Mouse (Mus musculus) limb, embryonic 11.5 days (tissue): ENCODE data around the gene Cyba. TPM values are rescaled to one million over a fixed set of nuclear protein-coding genes. Genes with fewer than 3 reads are reported as not detected.

Experiments
- ATAC-seq: fragments of 200-750 bp; cut with Nextera tagmentation; 2 replicates; pipeline ENCODE4 v1.8.0; 2017; ENCODE audit warnings: low read depth; ENCODE audit not compliant: insufficient number of reproducible peaks, low FRiP score, low TSS enrichment
- DNase-seq: peaks from one replicate; pipeline ENCODE4 v3.0.0-alpha.2; 2015; ENCODE audit warnings: low spot score
- H3K27ac ChIP-seq: fragments of 300-500 bp; sonication (generic); replicated peaks from 2 replicates; pipeline ENCODE4 v1.5.1; 2014; ENCODE audit warnings: low read depth, mild to moderate bottlenecking, low read length
- H3K27me3 ChIP-seq: fragments of 300-500 bp; sonication (generic); 2 replicates; pipeline ENCODE4 v1.6.1; 2014; ENCODE audit warnings: mild to moderate bottlenecking, low read length, mixed read lengths; ENCODE audit not compliant: control insufficient read depth, insufficient read depth
- H3K36me3 ChIP-seq: fragments of 300-500 bp; sonication (generic); 2 replicates; pipeline ENCODE4 v1.6.1; 2014; ENCODE audit warnings: mild to moderate bottlenecking, low read length, moderate library complexity, mixed read lengths; ENCODE audit not compliant: control insufficient read depth, insufficient read depth
- H3K4me1 ChIP-seq: fragments of 300-500 bp; sonication (generic); 2 replicates; pipeline ENCODE4 v1.6.1; 2014; ENCODE audit warnings: low read length, mixed read lengths; ENCODE audit not compliant: control insufficient read depth, insufficient read depth
- H3K4me2 ChIP-seq: fragments of 300-500 bp; sonication (generic); 2 replicates; pipeline ENCODE4 v1.6.1; 2014; ENCODE audit warnings: low read depth, mild to moderate bottlenecking, moderate library complexity; ENCODE audit not compliant: severe bottlenecking
- H3K4me3 ChIP-seq: fragments of 300-500 bp; sonication (generic); 2 replicates; pipeline ENCODE4 v1.5.1; 2014; ENCODE audit warnings: low read depth, low read length
- H3K9ac ChIP-seq: fragments of 300-500 bp; sonication (generic); 2 replicates; pipeline ENCODE4 v1.6.1; 2014; ENCODE audit warnings: mild to moderate bottlenecking, low read length
- H3K9me3 ChIP-seq: fragments of 300-500 bp; sonication (generic); 2 replicates; pipeline ENCODE4 v1.6.1; 2016; ENCODE audit warnings: low read length; ENCODE audit not compliant: control insufficient read depth
- WGBS: fragments of 180-500 bp; shearing (Covaris S2); extraction: QIAGEN DNeasy Blood & Tissue Kit; methylation state at CpG from one replicate; pipeline ENCODE4 v1.1.7; 2014; 5-methylcytosine and 5-hydroxymethylcytosine counted together
- polyA plus RNA-seq: library from polyadenylated mRNA; unstranded; fragments of >200 nt; fragmentation: Nextera tagmentation; extraction: Ambion mirVana; gene quantifications from 2 replicates; pipeline ENCODE4 v1.2.1, GENCODE M21; 2014

Gene Cyba
- polyA plus RNA-seq, 1 experiment from 2014 or later: 82.4 TPM

DNA sequence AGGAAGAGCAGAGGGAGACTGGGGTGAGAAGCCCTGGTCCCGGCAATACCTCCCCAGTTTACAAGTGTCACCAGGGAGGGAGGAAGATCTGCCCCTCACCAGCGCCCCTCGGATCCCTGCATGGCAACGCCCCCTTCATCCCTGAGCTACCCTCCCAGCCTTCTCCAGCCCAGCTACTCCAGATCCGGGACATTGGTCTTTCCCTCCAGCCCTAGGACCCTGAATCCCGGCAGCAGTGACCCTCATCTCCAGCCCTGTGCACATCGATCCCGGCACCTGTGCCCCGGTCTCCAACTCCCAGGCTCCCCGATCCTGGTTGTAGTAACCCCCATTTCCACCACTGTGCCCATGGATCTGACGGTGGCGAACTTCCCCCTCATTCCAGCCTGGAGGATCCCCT, 10.1 kb upstream of the Cyba start:
- H3K36me3 ChIP-seq: peaks cover 4% of the 10 kb centered on the region
- 0 out of 2 replicates have a peak, but pooled peaks cover 2% of the 10 kb centered on the region for H3K27me3 ChIP-seq
- WGBS: 0% methylated on average over 12 of the region's 12 CpGs
- DNase-seq (no peak), ATAC-seq (no peak)
- no peaks in the 10 kb centered on the region for H3K9me3 ChIP-seq
- peak overlapping the region; percentile 68 for H3K4me2 ChIP-seq
- H3K4me3 ChIP-seq: peak overlapping the region; percentile 50
- peak overlapping the region; percentile 32 for H3K9ac ChIP-seq
- H3K27ac ChIP-seq: peak overlapping the region; percentile 23; the same call in 1 of the 2 replicates
- H3K4me1 ChIP-seq: peaks cover 5% of the 10 kb centered on the region; the same call in 1 of the 2 replicates

DNA sequence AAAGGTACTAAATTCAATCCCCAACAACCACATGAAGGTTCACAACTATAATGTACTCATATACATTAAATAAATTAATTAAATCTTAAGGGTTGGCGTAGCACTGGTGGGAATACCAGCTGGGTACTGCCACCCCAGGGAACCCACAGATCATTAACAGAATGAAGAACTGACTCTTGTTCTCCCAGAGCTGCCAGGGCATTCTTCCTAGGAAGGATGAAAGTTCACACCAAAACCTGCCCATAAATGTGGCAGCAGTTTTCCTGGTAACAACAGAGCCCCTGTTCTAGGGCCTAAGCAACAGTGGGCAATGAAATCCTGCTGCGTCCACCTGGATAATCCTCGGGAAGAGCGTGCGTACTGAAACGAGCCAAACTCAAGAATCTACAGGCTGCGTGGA, 9.6 kb upstream of the Cyba start:
- Histone ChIP-seq H3K27ac (no peak overlapping the region), H3K4me1 (peaks cover 5% of the 10 kb centered on the region; the same call in 1 of the 2 replicates), H3K9ac (peak overlapping the region; percentile 32), H3K9me3 (no peaks in the 10 kb centered on the region), H3K27me3 (0 out of 2 replicates have a peak, but pooled peaks cover 2% of the 10 kb centered on the region), H3K4me2 (peak overlapping the region; percentile 68), H3K4me3 (peak overlapping the region; percentile 50), H3K36me3 (peaks cover 4% of the 10 kb centered on the region)
- ATAC-seq (no peak), DNase-seq (no peak)
- 20% methylated on average over 7 of the region's 7 CpGs for WGBS

DNA sequence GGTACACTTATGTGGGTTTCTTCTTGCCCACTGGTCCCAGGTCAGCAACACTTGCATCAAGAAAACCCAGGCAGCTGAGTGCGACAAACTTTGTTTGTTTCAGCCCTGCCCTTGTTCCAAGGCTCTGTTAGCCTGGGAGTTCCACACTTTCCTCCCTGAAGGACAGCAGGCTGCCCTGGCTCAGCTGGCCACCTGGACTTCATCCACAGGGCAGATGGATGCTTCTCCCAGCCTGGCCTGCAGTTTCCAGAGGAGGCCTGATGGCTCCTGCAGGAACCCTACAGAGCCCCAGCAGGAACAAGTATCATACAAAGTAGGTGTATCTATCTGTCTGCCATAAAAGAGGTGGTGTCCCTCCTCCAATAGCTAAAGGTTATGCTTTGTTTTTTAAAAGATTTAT, 8.6 kb upstream of the Cyba start:
- no peaks in the 10 kb centered on the region for H3K9me3 ChIP-seq
- 0 out of 2 replicates have a peak, but pooled peaks cover 2% of the 10 kb centered on the region for H3K27me3 ChIP-seq
- no peak overlapping the region for H3K27ac ChIP-seq
- ATAC-seq: no peak
- H3K4me3 ChIP-seq: no peak overlapping the region
- DNase-seq: no peak
- 90% methylated on average over 1 of the region's 1 CpGs for WGBS
- H3K36me3 ChIP-seq: peaks cover 10% of the 10 kb centered on the region
- peaks cover 5% of the 10 kb centered on the region; the same call in 1 of the 2 replicates for H3K4me1 ChIP-seq
- H3K9ac ChIP-seq: no peak overlapping the region
- no peak overlapping the region for H3K4me2 ChIP-seq

DNA sequence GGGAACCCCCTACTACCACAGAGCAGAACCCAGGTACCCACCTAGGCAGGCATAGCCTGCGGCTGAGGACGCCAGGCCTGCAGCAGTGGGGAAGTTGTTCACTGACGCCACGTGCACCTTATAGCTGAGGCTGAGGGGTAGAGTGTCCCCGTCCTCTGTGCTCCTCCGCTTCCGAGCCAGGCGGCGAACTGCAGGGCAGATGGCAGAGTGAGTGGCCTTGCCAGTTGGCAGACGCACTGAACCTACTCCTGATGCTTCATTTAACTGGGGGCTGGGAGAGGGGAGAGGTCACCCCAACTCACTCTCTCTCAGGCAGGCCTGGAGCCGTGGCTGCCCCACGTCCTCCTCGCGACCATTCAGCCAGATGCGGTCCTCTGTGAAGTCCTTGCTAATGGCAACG, 6.6 kb upstream of the Cyba start:
- DNase-seq (no peak), ATAC-seq (no peak)
- Histone ChIP-seq H3K27me3 (no peaks in the 10 kb centered on the region), H3K4me3 (no peak overlapping the region), H3K27ac (no peak overlapping the region), H3K36me3 (peaks cover 15% of the 10 kb centered on the region), H3K4me1 (peaks cover 5% of the 10 kb centered on the region; the same call in 1 of the 2 replicates), H3K9ac (no peak overlapping the region), H3K4me2 (no peak overlapping the region), H3K9me3 (no peaks in the 10 kb centered on the region)
- WGBS: 96% methylated on average over 16 of the region's 16 CpGs

DNA sequence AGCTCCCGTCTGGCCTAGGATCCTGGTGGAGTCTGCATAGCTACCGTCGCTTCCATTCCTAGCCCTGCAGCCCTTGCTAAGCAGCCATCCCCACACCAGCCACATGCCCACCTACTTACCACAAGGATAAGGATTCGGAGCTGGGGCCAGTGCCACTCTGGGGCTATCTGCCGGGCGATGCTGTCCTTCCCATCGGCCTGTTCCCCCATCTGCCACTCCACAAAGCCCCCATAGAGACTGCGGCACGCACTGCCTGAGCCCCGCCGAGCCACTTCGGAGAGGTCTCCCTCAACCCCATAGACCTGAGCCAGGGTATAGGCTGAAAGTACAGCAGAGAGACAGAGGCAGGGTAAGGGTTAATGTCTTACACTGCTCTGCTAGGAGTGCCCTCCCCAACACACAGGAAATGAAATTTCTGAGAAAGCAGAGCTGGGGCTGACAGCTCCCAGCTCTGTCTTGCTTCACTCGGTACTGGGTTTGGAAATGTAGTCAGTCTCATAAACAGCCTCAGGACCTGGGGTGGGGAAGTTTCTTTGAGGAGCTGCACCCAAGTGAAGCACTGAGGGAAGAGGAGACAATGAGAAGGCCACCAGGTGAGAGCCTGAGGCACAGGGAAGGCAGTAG, 5.1 kb upstream of the Cyba start:
- WGBS: 86% methylated on average over 13 of the region's 13 CpGs
- ATAC-seq: no peak

DNA sequence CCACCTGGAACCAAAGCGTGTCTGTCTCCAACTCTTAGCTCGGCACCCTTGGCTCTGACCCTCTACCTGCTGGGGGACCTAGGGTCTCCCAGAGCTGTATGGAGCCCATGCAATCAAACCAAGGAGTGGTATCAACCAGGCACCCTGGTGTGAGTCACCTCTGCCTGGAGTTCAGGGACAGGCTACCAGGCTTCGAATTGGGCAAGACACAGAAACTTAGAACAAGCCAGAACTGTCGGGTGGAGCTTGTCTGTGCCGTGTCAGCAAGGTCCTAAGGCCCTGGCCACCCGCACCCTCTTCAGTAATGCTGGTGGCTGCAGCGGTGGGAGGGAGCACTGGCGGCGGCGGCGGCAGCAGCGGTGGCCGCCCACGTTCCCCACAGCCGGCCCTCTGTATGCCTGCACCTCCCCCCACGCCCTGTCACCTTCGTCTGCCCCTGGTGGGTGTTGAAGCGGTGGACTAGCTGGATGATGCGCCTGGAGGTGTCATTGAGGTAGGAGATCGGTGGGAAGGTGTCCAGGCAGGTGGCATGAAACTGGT, 3.9 kb upstream of the Cyba start:
- peaks cover 8% of the 10 kb centered on the region for H3K4me1 ChIP-seq
- WGBS: 84% methylated on average over 20 of the region's 20 CpGs
- H3K27ac ChIP-seq: no peak overlapping the region
- H3K9me3 ChIP-seq: no peaks in the 10 kb centered on the region
- H3K4me3 ChIP-seq: no peak overlapping the region
- no peaks in the 10 kb centered on the region for H3K27me3 ChIP-seq
- no peak for DNase-seq
- H3K9ac ChIP-seq: no peak overlapping the region
- no peak overlapping the region for H3K4me2 ChIP-seq
- ATAC-seq: no peak
- H3K36me3 ChIP-seq: peaks cover 17% of the 10 kb centered on the region

More for the DNA sequence above, 5.1 kb upstream of the Cyba start:
- Histone ChIP-seq H3K9me3 (no peaks in the 10 kb centered on the region), H3K36me3 (peaks cover 17% of the 10 kb centered on the region), H3K27ac (no peak overlapping the region), H3K4me2 (no peak overlapping the region), H3K27me3 (no peaks in the 10 kb centered on the region), H3K4me1 (peaks cover 5% of the 10 kb centered on the region; the same call in 1 of the 2 replicates), H3K9ac (no peak overlapping the region), H3K4me3 (no peak overlapping the region)
- no peak for DNase-seq

DNA sequence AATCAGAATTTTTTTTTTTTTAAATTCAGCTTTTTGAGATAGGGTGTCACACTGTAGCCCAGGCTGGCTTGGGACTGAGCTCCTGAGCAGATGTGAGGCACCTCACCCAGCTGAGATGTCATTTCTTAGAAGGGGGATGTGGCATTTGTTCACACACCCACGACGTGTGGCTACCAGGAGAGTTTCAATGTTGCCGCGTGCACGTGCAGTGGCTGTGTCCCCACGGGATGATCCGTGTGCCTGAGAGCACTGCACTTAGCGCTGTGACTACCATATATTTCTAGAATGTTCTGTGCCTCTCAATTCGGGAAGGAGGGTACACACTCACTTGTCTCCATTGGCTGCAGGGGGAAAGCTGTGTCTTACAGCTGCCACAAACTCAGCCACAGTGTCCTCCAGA, 3.4 kb upstream of the Cyba start:
- Histone ChIP-seq H3K9me3 (no peaks in the 10 kb centered on the region), H3K4me3 (no peak overlapping the region), H3K36me3 (peaks cover 17% of the 10 kb centered on the region), H3K27ac (no peak overlapping the region), H3K9ac (no peak overlapping the region), H3K27me3 (no peaks in the 10 kb centered on the region), H3K4me2 (no peak overlapping the region), H3K4me1 (peaks cover 9% of the 10 kb centered on the region)
- 96% methylated on average over 9 of the region's 9 CpGs for WGBS
- ATAC-seq: no peak
- no peak for DNase-seq

DNA sequence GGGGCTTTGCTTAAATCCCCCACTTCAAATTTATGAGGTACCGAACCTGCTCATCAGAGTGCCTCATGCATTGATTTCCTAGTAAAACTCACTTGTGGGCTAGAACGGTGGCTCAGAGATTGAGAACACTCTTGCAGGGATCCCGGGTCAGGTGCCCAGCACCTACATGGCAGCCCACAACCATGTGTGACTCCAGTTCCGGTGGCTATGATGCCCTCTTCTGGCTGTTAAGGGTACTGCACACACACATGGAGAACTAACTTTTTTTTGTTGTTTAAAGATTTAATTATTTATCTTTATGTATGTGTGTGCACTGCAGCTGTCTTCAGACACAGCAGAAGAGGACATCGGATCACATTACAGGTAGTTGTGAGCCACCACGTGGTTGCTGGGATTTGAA, 2.6 kb upstream of the Cyba start:
- H3K27ac ChIP-seq: no peak overlapping the region
- DNase-seq (no peak), ATAC-seq (no peak)
- peaks cover 17% of the 10 kb centered on the region for H3K36me3 ChIP-seq
- 90% methylated on average over 6 of the region's 6 CpGs for WGBS
- H3K4me3 ChIP-seq: no peak overlapping the region
- H3K4me1 ChIP-seq: peaks cover 9% of the 10 kb centered on the region
- H3K9ac ChIP-seq: no peak overlapping the region
- H3K4me2 ChIP-seq: no peak overlapping the region
- H3K9me3 ChIP-seq: no peaks in the 10 kb centered on the region
- H3K27me3 ChIP-seq: no peaks in the 10 kb centered on the region
